Mouse (Mus musculus) limb, embryonic 11.5 days (tissue): ENCODE results near the gene Smtnl2. TPM values are rescaled to one million over a fixed set of nuclear protein-coding genes. Genes with fewer than 3 reads are reported as not detected.
"Not testable (repeated sequence)": the region's sequence is repeated elsewhere in the genome, so short reads cannot be mapped to it uniquely, and the experiment has no call there.

Experiments used
- ATAC-seq: fragments of 200-750 bp; cut with Nextera tagmentation; 2 replicates; pipeline ENCODE4 v1.8.0; 2017; ENCODE audit warnings: low read depth; ENCODE audit not compliant: insufficient number of reproducible peaks, low FRiP score, low TSS enrichment
- DNase-seq: peaks from one replicate; pipeline ENCODE4 v3.0.0-alpha.2; 2015; ENCODE audit warnings: low spot score
- H3K27ac ChIP-seq: fragments of 300-500 bp; sonication (generic); replicated peaks from 2 replicates; pipeline ENCODE4 v1.5.1; 2014; ENCODE audit warnings: low read depth, mild to moderate bottlenecking, low read length
- H3K27me3 ChIP-seq: fragments of 300-500 bp; sonication (generic); 2 replicates; pipeline ENCODE4 v1.6.1; 2014; ENCODE audit warnings: mild to moderate bottlenecking, low read length, mixed read lengths; ENCODE audit not compliant: control insufficient read depth, insufficient read depth
- H3K36me3 ChIP-seq: fragments of 300-500 bp; sonication (generic); 2 replicates; pipeline ENCODE4 v1.6.1; 2014; ENCODE audit warnings: mild to moderate bottlenecking, low read length, moderate library complexity, mixed read lengths; ENCODE audit not compliant: control insufficient read depth, insufficient read depth
- H3K4me1 ChIP-seq: fragments of 300-500 bp; sonication (generic); 2 replicates; pipeline ENCODE4 v1.6.1; 2014; ENCODE audit warnings: low read length, mixed read lengths; ENCODE audit not compliant: control insufficient read depth, insufficient read depth
- H3K4me2 ChIP-seq: fragments of 300-500 bp; sonication (generic); 2 replicates; pipeline ENCODE4 v1.6.1; 2014; ENCODE audit warnings: low read depth, mild to moderate bottlenecking, moderate library complexity; ENCODE audit not compliant: severe bottlenecking
- H3K4me3 ChIP-seq: fragments of 300-500 bp; sonication (generic); 2 replicates; pipeline ENCODE4 v1.5.1; 2014; ENCODE audit warnings: low read depth, low read length
- H3K9ac ChIP-seq: fragments of 300-500 bp; sonication (generic); 2 replicates; pipeline ENCODE4 v1.6.1; 2014; ENCODE audit warnings: mild to moderate bottlenecking, low read length
- H3K9me3 ChIP-seq: fragments of 300-500 bp; sonication (generic); 2 replicates; pipeline ENCODE4 v1.6.1; 2016; ENCODE audit warnings: low read length; ENCODE audit not compliant: control insufficient read depth
- WGBS: fragments of 180-500 bp; shearing (Covaris S2); extraction: QIAGEN DNeasy Blood & Tissue Kit; methylation state at CpG from one replicate; pipeline ENCODE4 v1.1.7; 2014; 5-methylcytosine and 5-hydroxymethylcytosine counted together
- polyA plus RNA-seq: library from polyadenylated mRNA; unstranded; fragments of >200 nt; fragmentation: Nextera tagmentation; extraction: Ambion mirVana; gene quantifications from 2 replicates; pipeline ENCODE4 v1.2.1, GENCODE M21; 2014

Gene Smtnl2
- polyA plus RNA-seq, 1 experiment from 2014 or later, result 13.2 TPM

DNA sequence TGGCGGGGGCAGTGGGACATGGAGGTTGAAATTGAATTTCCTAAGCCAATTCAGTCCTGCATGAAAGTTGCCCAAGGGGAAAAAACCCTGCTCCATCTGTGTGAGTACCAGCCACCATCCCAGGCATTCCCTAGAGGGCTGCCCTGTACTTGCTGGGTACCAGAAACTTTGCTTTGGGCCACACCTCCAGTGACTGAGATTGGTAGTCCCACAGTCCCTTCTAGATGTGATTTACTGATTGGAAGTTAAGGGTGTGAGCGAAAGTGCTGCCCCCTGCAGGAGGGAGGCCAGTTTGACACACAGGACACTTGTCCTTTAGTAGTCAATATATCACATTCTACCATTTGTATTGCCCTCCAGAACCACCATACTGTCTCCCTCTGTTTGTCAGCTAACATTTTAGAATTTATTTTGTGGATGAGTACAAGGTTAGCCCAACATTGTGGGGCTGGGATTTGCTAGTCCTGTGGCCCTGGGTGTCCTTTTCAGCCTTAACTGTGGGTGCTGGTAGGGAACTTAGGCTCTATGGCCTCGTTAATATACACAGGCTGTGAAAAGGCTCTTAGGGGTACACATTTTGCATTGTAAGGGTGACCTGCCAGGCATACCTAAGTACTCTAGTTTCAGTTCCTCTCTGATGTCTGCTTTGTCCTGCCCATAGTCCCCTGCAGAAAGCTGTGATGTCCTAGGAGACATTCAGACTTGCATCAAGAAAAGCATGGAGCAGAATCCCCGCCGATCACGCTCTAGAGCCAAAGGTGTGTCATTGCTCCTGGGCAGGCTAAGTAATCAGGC lies 35.0 kb upstream of the Smtnl2 start:
- Histone ChIP-seq H3K36me3 (peaks cover 60% of the 10 kb centered on the region), H3K9ac (no peak overlapping the region), H3K9me3 (no peaks in the 10 kb centered on the region), H3K27me3 (no peaks in the 10 kb centered on the region), H3K27ac (no peak overlapping the region), H3K4me3 (no peak overlapping the region), H3K4me1 (peaks cover 4% of the 10 kb centered on the region), H3K4me2 (no peak overlapping the region)
- ATAC-seq (no peak), DNase-seq (peak; percentile 72)
- WGBS, result 88% methylated on average over 6 of the region's 6 CpGs

DNA sequence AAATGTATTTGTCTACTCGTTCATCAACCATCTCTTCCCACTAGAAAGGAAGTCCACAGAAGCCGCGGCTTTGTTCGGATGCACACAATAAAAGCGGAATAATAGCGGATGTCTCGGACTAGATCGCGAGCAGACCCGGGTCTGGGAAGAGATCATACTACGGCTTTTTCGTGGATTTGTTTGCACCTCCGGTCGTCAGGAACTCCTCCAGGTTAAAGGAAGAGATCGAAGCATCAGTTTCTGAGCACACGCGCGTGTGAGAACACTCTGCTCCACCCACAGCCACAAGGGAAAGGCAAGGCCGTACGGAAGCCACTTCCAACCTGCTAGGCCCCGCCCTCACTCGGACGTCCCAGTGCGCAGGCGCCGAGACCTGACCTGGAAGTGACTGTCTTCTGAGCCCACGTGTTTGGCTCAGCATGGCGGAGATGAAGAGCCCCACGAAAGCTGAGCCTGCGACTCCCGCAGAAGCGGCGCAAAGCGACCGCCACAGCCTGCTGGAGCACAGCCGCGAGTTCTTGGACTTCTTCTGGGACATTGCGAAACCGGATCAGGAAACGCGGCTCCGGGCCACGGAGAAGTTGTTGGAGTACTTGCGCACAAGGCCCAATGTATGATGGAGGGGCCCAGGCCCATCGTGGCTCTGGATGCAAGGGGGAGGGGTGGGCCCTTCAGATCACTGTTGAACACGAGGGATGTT lies 29.6 kb upstream of the Smtnl2 start, which contains the start of gene Mybbp1a:
Mybbp1a (plus strand) TSS at position 391 of the 700 bp plus-strand sequence.
- peak within 1 kb of the TSS; percentile 85 for H3K4me2 ChIP-seq
- peaks cover 4% of the 10 kb centered on the region for H3K4me1 ChIP-seq
- peak; percentile 99 for DNase-seq
- H3K9ac ChIP-seq, result peak within 1 kb of the TSS; percentile 63
- H3K36me3 ChIP-seq, result peaks cover 27% of the 10 kb centered on the region
- H3K9me3 ChIP-seq, result no peaks in the 10 kb centered on the region
- H3K27me3 ChIP-seq, result no peaks in the 10 kb centered on the region
- ATAC-seq, result peak; percentile 90
- under 1% methylated on average over 46 of the region's 46 CpGs for WGBS
- H3K27ac ChIP-seq, result peak within 1 kb of the TSS; percentile 82
- H3K4me3 ChIP-seq, result peak within 1 kb of the TSS; percentile 66

DNA sequence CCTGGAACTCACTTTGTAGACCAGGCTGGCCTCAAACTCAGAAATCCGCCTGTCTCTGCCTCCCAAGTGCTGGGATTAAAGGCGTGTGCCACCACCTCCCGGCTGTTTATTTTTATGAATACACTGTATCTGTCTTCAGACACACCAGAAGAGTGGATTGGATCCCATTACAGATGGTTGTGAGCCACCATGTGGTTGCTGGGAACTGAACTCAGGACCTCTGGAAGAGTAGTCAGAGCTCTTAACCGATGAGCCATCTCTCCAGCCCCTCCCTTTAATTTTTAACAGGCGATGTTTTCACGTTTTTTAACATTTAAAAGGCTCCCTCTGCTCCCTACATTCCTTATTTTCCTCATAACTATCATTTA lies 29.1 kb upstream of the Smtnl2 start:
- Histone ChIP-seq H3K9ac (peak overlapping the region; percentile 63), H3K4me2 (peak overlapping the region; percentile 85), H3K27ac (peak overlapping the region; percentile 82), H3K36me3 (peaks cover 23% of the 10 kb centered on the region), H3K4me3 (peak overlapping the region; percentile 66)
- not testable (repeated sequence) for H3K4me1 ChIP-seq, DNase-seq, H3K9me3 ChIP-seq, H3K27me3 ChIP-seq, ATAC-seq
- WGBS, result 49% methylated on average over 6 of the region's 6 CpGs

DNA sequence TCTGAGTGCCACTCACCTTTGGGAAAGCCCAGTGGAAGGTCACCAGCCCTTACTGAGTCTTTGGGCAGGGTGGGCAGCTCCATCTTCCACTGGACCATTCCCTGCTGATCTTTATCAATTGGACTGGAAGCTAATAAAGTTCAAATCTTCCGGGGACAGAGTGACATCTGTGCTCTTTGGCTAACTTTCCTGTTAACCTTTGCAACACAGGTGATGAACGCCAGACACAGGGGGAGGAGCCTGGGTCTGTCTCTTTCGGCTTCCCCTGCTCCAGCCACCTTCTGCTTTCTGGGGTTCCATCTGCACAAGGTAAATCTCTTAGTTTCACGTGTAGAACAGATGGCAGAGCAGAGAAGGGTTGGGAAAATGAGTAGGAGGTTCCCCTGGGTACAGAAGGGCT lies 26.9 kb upstream of the Smtnl2 start:
- H3K27ac ChIP-seq, result no peak overlapping the region

DNA sequence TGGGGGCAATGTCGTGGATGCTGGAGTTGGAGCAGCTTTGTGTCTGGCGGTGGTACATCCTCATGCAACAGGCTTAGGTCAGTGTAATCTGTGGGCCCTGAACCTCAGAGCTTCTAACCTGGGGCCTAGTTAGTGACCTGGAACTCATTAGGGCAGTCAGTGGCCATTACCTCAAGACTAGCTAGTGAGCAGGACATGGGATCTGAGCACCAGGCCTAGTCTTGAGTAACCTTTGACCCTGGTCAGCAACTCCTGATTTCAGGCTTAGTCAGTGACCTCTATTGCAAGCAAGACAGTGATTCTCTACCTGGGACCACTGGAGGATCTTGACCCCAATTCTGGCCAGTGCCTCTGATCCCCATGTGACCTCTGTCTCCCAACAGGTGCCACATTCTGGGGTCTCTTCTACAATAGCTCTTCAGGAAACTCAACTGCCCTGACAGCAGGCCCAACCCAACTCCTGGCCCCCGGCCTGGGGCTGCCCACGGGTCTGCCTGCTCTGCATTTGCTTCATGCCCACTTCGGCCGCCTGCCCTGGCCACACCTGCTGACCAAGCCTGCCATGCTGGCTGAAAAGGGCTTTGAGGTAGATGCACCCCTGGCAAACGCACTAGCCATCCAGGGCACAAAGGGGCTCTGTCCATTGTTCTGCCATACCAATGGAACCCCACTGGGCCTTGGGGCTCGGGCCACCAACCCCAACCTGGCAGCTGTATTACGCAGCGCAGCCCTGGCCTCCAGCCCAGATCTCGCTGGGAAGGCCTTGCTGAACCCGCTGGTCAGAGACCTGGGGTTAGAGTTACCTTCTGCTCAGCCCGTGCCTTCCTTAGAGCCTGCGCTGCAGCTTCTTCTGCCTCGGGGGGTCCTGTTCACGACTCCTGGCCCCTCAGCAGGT lies 25.5 kb upstream of the Smtnl2 start:
- Histone ChIP-seq H3K9ac (no peak overlapping the region), H3K36me3 (no peaks in the 10 kb centered on the region), H3K4me1 (peaks cover under 1% of the 10 kb centered on the region; the same call in 1 of the 2 replicates), H3K27ac (no peak overlapping the region), H3K27me3 (no peaks in the 10 kb centered on the region), H3K9me3 (no peaks in the 10 kb centered on the region), H3K4me2 (no peak overlapping the region), H3K4me3 (no peak overlapping the region)
- 86% methylated on average over 16 of the region's 16 CpGs for WGBS
- ATAC-seq, result no peak
- DNase-seq, result no peak

More for the DNA sequence above, 26.9 kb upstream of the Smtnl2 start:
- H3K9me3 ChIP-seq, result no peaks in the 10 kb centered on the region
- H3K4me3 ChIP-seq, result no peak overlapping the region
- peaks cover 4% of the 10 kb centered on the region for H3K4me1 ChIP-seq
- peaks cover 4% of the 10 kb centered on the region for H3K36me3 ChIP-seq
- no peak for ATAC-seq
- WGBS, result 51% methylated on average over 4 of the region's 4 CpGs
- no peak overlapping the region for H3K9ac ChIP-seq
- H3K4me2 ChIP-seq, result no peak overlapping the region
- no peak for DNase-seq
- H3K27me3 ChIP-seq, result no peaks in the 10 kb centered on the region

DNA sequence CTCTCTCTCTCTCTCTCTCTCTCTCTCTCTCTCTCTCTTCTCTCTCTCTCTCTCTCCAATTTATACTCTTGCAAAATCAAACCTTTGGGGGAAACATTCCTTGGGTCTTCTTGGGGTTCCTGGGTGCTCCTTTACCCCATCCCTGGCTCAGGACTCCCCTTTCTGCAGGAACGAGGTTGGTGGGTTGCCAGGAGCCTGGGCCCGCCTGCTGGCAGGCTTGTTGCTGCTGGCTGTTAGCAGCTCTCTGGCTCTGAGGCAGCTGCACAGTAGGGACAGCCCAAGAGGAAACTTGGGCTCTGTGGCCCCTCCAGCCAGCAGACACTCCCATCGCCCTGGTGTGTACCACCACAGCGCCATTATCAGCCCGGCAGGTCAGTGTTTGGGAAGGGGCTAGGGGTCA lies 24.8 kb upstream of the Smtnl2 start:
- H3K4me1 ChIP-seq, result no peaks in the 10 kb centered on the region
- H3K4me3 ChIP-seq, result no peak overlapping the region
- no peaks in the 10 kb centered on the region for H3K36me3 ChIP-seq
- no peaks in the 10 kb centered on the region for H3K27me3 ChIP-seq
- 79% methylated on average over 5 of the region's 5 CpGs for WGBS
- H3K27ac ChIP-seq, result no peak overlapping the region
- ATAC-seq, result no peak
- no peaks in the 10 kb centered on the region for H3K9me3 ChIP-seq
- H3K4me2 ChIP-seq, result no peak overlapping the region
- DNase-seq, result no peak
- H3K9ac ChIP-seq, result no peak overlapping the region

DNA sequence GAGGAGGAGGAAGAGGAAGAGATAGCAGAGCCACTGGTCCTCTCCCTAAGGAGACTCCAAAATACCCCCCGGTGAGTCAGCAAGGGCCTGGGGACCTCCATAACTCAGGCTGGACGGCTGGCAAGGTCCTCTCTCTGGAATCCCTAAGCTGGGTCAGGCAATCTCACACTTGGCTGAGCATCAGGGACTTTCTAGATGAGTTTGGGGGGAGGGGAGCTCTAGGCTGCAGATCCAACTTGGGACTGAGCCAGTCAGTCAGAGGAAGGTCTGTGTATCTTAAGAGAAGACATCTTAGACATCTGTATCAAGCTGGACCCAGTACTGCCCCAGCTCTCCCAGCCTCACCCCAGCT lies 24.2 kb upstream of the Smtnl2 start:
- ATAC-seq, result no peak
- H3K4me3 ChIP-seq, result no peak overlapping the region
- no peaks in the 10 kb centered on the region for H3K36me3 ChIP-seq
- no peaks in the 10 kb centered on the region for H3K27me3 ChIP-seq
- no peak for DNase-seq
- H3K4me2 ChIP-seq, result no peak overlapping the region
- 74% methylated on average over 2 of the region's 2 CpGs for WGBS
- no peaks in the 10 kb centered on the region for H3K4me1 ChIP-seq
- H3K27ac ChIP-seq, result no peak overlapping the region
- no peak overlapping the region for H3K9ac ChIP-seq
- no peaks in the 10 kb centered on the region for H3K9me3 ChIP-seq
